Mouse (Mus musculus): ENCODE measurements around the gene Krt12.

GRCm38 (mm10) chr11:99430670-99431069 is 8.6 kb upstream of the Krt12 start:
- TF ChIP-seq POLR2A (IDR thresholded peaks at IDR 0.05; ENCODE audit: low read depth, low read length): no peak
- TF ChIP-seq CTCF (IDR thresholded peaks at IDR 0.05; ENCODE audit: extremely low read depth, insufficient read depth, insufficient read length, insufficient replicate concordance): no peak
